Mouse (Mus musculus) spleen, postnatal 4 days (tissue): ENCODE results near the gene Slc22a18.
"Not testable (repeated sequence)": the region's sequence is repeated elsewhere in the genome, so short reads cannot be mapped to it uniquely, and the experiment has no call there.

Source experiments
- DNase-seq, 2 experiments: peaks; one replicate each; pipeline ENCODE4 v3.0.0; 2022; ENCODE audit warnings: low spot score in 2 of 2

The Slc22a18 gene

GRCm38 (mm10) chr7:143502418-143503200 is 29.1 kb downstream of the Slc22a18 start, which contains the start of gene Phlda2:
TSS of gene Phlda2 (minus strand) at chr7:143503150.
- no peak for DNase-seq

GRCm38 (mm10) chr7:143503926-143504325 is 30.4 kb downstream of the Slc22a18 start:
- DNase-seq: no peak

- no peak for DNase-seq
Measured at GRCm38 (mm10) chr7:143505411-143505810, 31.9 kb downstream of the Slc22a18 start.

GRCm38 (mm10) chr7:143505823-143506222 is 32.3 kb downstream of the Slc22a18 start:
- DNase-seq: peak; percentile 80 to 90

GRCm38 (mm10) chr7:143506271-143506670 is 32.7 kb downstream of the Slc22a18 start:
- DNase-seq: no peak

GRCm38 (mm10) chr7:143506675-143507074 is 33.1 kb downstream of the Slc22a18 start:
- DNase-seq: peak; percentile 63 to 79

- DNase-seq: no peak
Measured at GRCm38 (mm10) chr7:143509566-143509965, 36.0 kb downstream of the Slc22a18 start.

GRCm38 (mm10) chr7:143510593-143511334 is 37.2 kb downstream of the Slc22a18 start:
- DNase-seq: no peak

- DNase-seq: no peak
Measured at GRCm38 (mm10) chr7:143511335-143511712, 37.8 kb downstream of the Slc22a18 start.

GRCm38 (mm10) chr7:143513763-143514415 is 40.4 kb downstream of the Slc22a18 start:
- no peak for DNase-seq

- DNase-seq: no peak
Measured at GRCm38 (mm10) chr7:143514416-143514768, 40.9 kb downstream of the Slc22a18 start.

GRCm38 (mm10) chr7:143519333-143519732 is 45.8 kb downstream of the Slc22a18 start:
- no peak for DNase-seq

- no peak for DNase-seq
Measured at GRCm38 (mm10) chr7:143532410-143532809, 58.9 kb downstream of the Slc22a18 start.

GRCm38 (mm10) chr7:143533284-143533683 is 59.7 kb downstream of the Slc22a18 start:
- no peak for DNase-seq

GRCm38 (mm10) chr7:143536251-143536650 is 62.7 kb downstream of the Slc22a18 start:
- DNase-seq: no peak

GRCm38 (mm10) chr7:143538229-143538628 is 64.7 kb downstream of the Slc22a18 start:
- DNase-seq: not testable (repeated sequence)

- DNase-seq: no peak
Measured at GRCm38 (mm10) chr7:143538671-143539070, 65.1 kb downstream of the Slc22a18 start.

- peak; percentile 55 to 79 for DNase-seq
Measured at GRCm38 (mm10) chr7:143544368-143544767, 70.8 kb downstream of the Slc22a18 start.

GRCm38 (mm10) chr7:143546554-143546953 is 73.0 kb downstream of the Slc22a18 start:
- DNase-seq: no peak

- DNase-seq: peak in 1 of 2 experiments; percentile 67
Measured at GRCm38 (mm10) chr7:143548231-143548961, 74.9 kb downstream of the Slc22a18 start.
